In genomic region chr5:36700939-36701620, GRCm38 (mm10) we compare ENCODE assay signal across 16 mouse cellular contexts. TPM values are rescaled to one million over a fixed set of nuclear protein-coding genes. Genes with fewer than 3 reads are reported as not detected.
A peak's percentile ranks its signal among the peaks of the same experiment; 100 is the strongest.
DNase-seq lines count a peak whose midpoint lies in the region; ATAC-seq and TF ChIP-seq lines count a peak whose summit lies in the region.
"Had no signal": no experiment of that assay in that cellular context is flagged by ENCODE, and none has a peak within 500 bp of the region (broad histone marks: within the 10 kb centered on the region; RNA-seq: fewer than 3 reads in every experiment).

No protein-coding gene starts in this region.

- H3K4me1 ChIP-seq in kidney, embryonic 14.5 days (ENCODE audit: control insufficient read depth, insufficient read depth, low read length), result peaks cover 2% of the 10 kb centered on the region; the same call in 1 of the 2 replicates
- H3K4me1 ChIP-seq in heart, embryonic 13.5 days, result peaks cover 47% of the 10 kb centered on the region
- H3K4me1 ChIP-seq in kidney, postnatal 0 days (replicated peaks; ENCODE audit: insufficient read depth, low read length), result 0 out of 2 replicates have a peak, but pooled peaks cover 4% of the 10 kb centered on the region
- H3K4me1 ChIP-seq: limb, embryonic 12.5 days had no signal

- 80% methylated on average over 6 of the region's 6 CpGs for WGBS in kidney, embryonic 14.5 days
- 49% methylated on average over 6 of the region's 6 CpGs for WGBS in heart, embryonic 13.5 days
- WGBS in kidney, postnatal 0 days, result 60% methylated on average over 6 of the region's 6 CpGs

- H3K9ac ChIP-seq in kidney, embryonic 14.5 days (ENCODE audit: low read depth, low read length), result no peak overlapping the region
- H3K9ac ChIP-seq in heart, embryonic 13.5 days, result peak overlapping the region; percentile 48
- no peak overlapping the region for H3K9ac ChIP-seq in kidney, postnatal 0 days (ENCODE audit: low read depth, low read length)
- H3K9ac ChIP-seq: hindbrain, embryonic 15.5 days; limb, embryonic 12.5 days had no signal

- DNase-seq in kidney, adult 8-10 months, result peak; percentile 35 to 63
- DNase-seq in kidney, postnatal 0 days (ENCODE audit: low spot score), result peak; percentile 20
- no peak for DNase-seq in layer of hippocampus, adult 8-10 months (ENCODE audit: low spot score in 2 of 2)
- DNase-seq in urinary bladder, adult 2 months (ENCODE audit: low spot score), result no peak
- DNase-seq: cerebellum, postnatal 14 days; gastrocnemius, postnatal 14 days; spleen, adult 18-20 months; thymus, postnatal 36 days had no signal

- H3K27me3 ChIP-seq in kidney, embryonic 14.5 days (ENCODE audit: control insufficient read depth, insufficient read depth, low read length), result no peaks in the 10 kb centered on the region
- H3K27me3 ChIP-seq in heart, embryonic 13.5 days (replicated peaks), result no peaks in the 10 kb centered on the region
- H3K27me3 ChIP-seq in kidney, postnatal 0 days (ENCODE audit: insufficient read depth, low read length), result no peaks in the 10 kb centered on the region
- H3K27me3 ChIP-seq: hindbrain, embryonic 15.5 days; limb, embryonic 12.5 days had no signal

- no peak for TF ChIP-seq CTCF in kidney, postnatal 0 days (IDR thresholded peaks at IDR 0.05; ENCODE audit: low read depth)

- no peak overlapping the region for H3K4me2 ChIP-seq in kidney, embryonic 14.5 days (replicated peaks; ENCODE audit: low read depth, low read length)
- H3K4me2 ChIP-seq in heart, embryonic 13.5 days, result peak overlapping the region; percentile 47
- H3K4me2 ChIP-seq in kidney, postnatal 0 days (ENCODE audit: low read length), result no peak overlapping the region
- H3K4me2 ChIP-seq: hindbrain, embryonic 15.5 days; limb, embryonic 12.5 days had no signal

- H3K27ac ChIP-seq in kidney, embryonic 14.5 days (ENCODE audit: low read depth, low read length), result no peak overlapping the region
- peak overlapping the region; percentile 75 for H3K27ac ChIP-seq in heart, embryonic 13.5 days (replicated peaks)
- H3K27ac ChIP-seq in kidney, postnatal 0 days, result no peak overlapping the region
- H3K27ac ChIP-seq: hindbrain, embryonic 15.5 days; limb, embryonic 12.5 days; midbrain, embryonic 10.5 days had no signal

- H3K36me3 ChIP-seq in kidney, embryonic 14.5 days (ENCODE audit: control insufficient read depth, insufficient read depth, low read length), result no peaks in the 10 kb centered on the region
- no peaks in the 10 kb centered on the region for H3K36me3 ChIP-seq in heart, embryonic 13.5 days
- H3K36me3 ChIP-seq in kidney, postnatal 0 days (ENCODE audit: insufficient read depth, low read length), result no peaks in the 10 kb centered on the region
- H3K36me3 ChIP-seq: hindbrain, embryonic 15.5 days; limb, embryonic 12.5 days; midbrain, embryonic 10.5 days had no signal

- no peak overlapping the region for H3K4me3 ChIP-seq in kidney, embryonic 14.5 days (ENCODE audit: low read length)
- no peak overlapping the region for H3K4me3 ChIP-seq in heart, embryonic 13.5 days
- H3K4me3 ChIP-seq in kidney, postnatal 0 days (replicated peaks; ENCODE audit: low read depth, low read length), result no peak overlapping the region
- H3K4me3 ChIP-seq: hindbrain, embryonic 15.5 days; limb, embryonic 12.5 days; midbrain, embryonic 10.5 days had no signal

- H3K9me3 ChIP-seq in kidney, embryonic 14.5 days (ENCODE audit: control insufficient read depth, low read length), result no peaks in the 10 kb centered on the region
- H3K9me3 ChIP-seq in heart, embryonic 13.5 days, result no peaks in the 10 kb centered on the region
- H3K9me3 ChIP-seq in kidney, postnatal 0 days (replicated peaks; ENCODE audit: low read length), result no peaks in the 10 kb centered on the region
- H3K9me3 ChIP-seq: hindbrain, embryonic 15.5 days; limb, embryonic 12.5 days; midbrain, embryonic 10.5 days had no signal

- no peak for ATAC-seq in kidney, embryonic 14.5 days (ENCODE audit: low FRiP score, low TSS enrichment)
- ATAC-seq in heart, embryonic 13.5 days (ENCODE audit: extremely low read depth, insufficient number of reproducible peaks, low FRiP score, low TSS enrichment), result no peak
- ATAC-seq in kidney, postnatal 0 days (replicated peaks; ENCODE audit: low FRiP score, low read depth), result 0 out of 2 replicates have a peak, but pooled peaks have one; percentile 44
- ATAC-seq in megakaryocyte progenitor cell, adult 5-6 weeks (replicated peaks; ENCODE audit: poor library complexity), result peak; percentile 24; the same call in 1 of the 2 replicates
- no peak for ATAC-seq in megakaryocyte-erythroid progenitor cell, adult 5-6 weeks (replicated peaks; ENCODE audit: low FRiP score, low TSS enrichment, poor library complexity, severe bottlenecking)
- ATAC-seq: forebrain, embryonic 14.5 days had no signal

RNA-seq across cellular contexts. Expression of gene D5Ertd579e, which starts 5.3 kb away (rescaled TPM):
- 17.7 and 30.7 TPM in 2 replicates for polyA plus RNA-seq in kidney, embryonic 14.5 days (2014; fragmentation: Nextera tagmentation; extraction: Ambion mirVana)
- 20.3 and 22.5 TPM in 2 replicates for polyA plus RNA-seq in heart, embryonic 13.5 days (2015; fragmentation: Nextera tagmentation; extraction: Ambion mirVana)
- polyA plus RNA-seq in kidney, postnatal 0 days (2015; fragmentation: Nextera tagmentation; extraction: Ambion mirVana), result 19.8 and 19.9 TPM in 2 replicates
- total RNA-seq in megakaryocyte progenitor cell, adult 5-6 weeks (2015), result 13.3 and 16.0 TPM in 2 replicates
- 20.2 and 41.1 TPM in 2 replicates for total RNA-seq in megakaryocyte progenitor cell, adult 5-6 weeks (2017)
- 100 to 1,000 TPM in 1 of 4 experiments, 10 to 100 TPM in 3; 92.0 to 121 (median 95.2) TPM for total RNA-seq in layer of hippocampus, adult 8-10 months (2022)
- total RNA-seq in megakaryocyte-erythroid progenitor cell, adult 5-6 weeks (2014; fragmentation: Nextera tagmentation), result 21.0 and 24.0 TPM in 2 replicates
- 25.7 and 44.6 TPM in 2 replicates for total RNA-seq in megakaryocyte-erythroid progenitor cell, adult 5-6 weeks (2017)
- polyA plus RNA-seq in urinary bladder, adult 2 months (2012; rRNA removed), result 27.9 and 35.3 TPM in 2 replicates

RNA-seq across cellular contexts. Expression of gene Bloc1s4, which starts 47.4 kb away (rescaled TPM):
- polyA plus RNA-seq in kidney, embryonic 14.5 days (2014; fragmentation: Nextera tagmentation; extraction: Ambion mirVana), result 26.1 and 26.7 TPM in 2 replicates
- polyA plus RNA-seq in heart, embryonic 13.5 days (2015; fragmentation: Nextera tagmentation; extraction: Ambion mirVana), result 17.1 and 18.0 TPM in 2 replicates
- 31.1 and 33.7 TPM in 2 replicates for polyA plus RNA-seq in kidney, postnatal 0 days (2015; fragmentation: Nextera tagmentation; extraction: Ambion mirVana)
- total RNA-seq in megakaryocyte progenitor cell, adult 5-6 weeks (2015), result 10.0 and 14.6 TPM in 2 replicates
- total RNA-seq in megakaryocyte progenitor cell, adult 5-6 weeks (2017), result 13.7 and 16.9 TPM in 2 replicates
- total RNA-seq in layer of hippocampus, adult 8-10 months (2022), result 10 to 100 TPM; 14.4 to 21.4 (median 18.5) TPM
- total RNA-seq in megakaryocyte-erythroid progenitor cell, adult 5-6 weeks (2014; fragmentation: Nextera tagmentation), result 10.4 and 15.1 TPM in 2 replicates
- 23.2 and 24.4 TPM in 2 replicates for total RNA-seq in megakaryocyte-erythroid progenitor cell, adult 5-6 weeks (2017)
- polyA plus RNA-seq in urinary bladder, adult 2 months (2012; rRNA removed), result 19.0 and 26.2 TPM in 2 replicates

Comparison
In these comparisons a context has a peak if more than half of its experiments do, and no peak if none do; other contexts are left out.
1. ATAC-seq: peak in kidney, postnatal 0 days (single experiment) and megakaryocyte progenitor cell, adult 5-6 weeks (single experiment); none in kidney, embryonic 14.5 days (single experiment), heart, embryonic 13.5 days (single experiment) and megakaryocyte-erythroid progenitor cell, adult 5-6 weeks (single experiment).
2. DNase-seq: peak in kidney, adult 8-10 months (2 of 2) and kidney, postnatal 0 days (single experiment); none in layer of hippocampus, adult 8-10 months (0 of 2) and urinary bladder, adult 2 months (single experiment).